Mouse (Mus musculus) cerebellum, adult 2 months (tissue): Measurements from ENCODE around the gene Mpc1. TPM values are rescaled to one million over a fixed set of nuclear protein-coding genes. Genes with fewer than 3 reads are reported as not detected.
"Not testable (repeated sequence)": the region's sequence is repeated elsewhere in the genome, so short reads cannot be mapped to it uniquely, and the experiment has no call there.

Experiments used
- DNase-seq, 2 experiments: peaks; one replicate each; pipeline ENCODE4 v3.0.0; 2021
- H3K27ac ChIP-seq: fragments of 200-500 bp; 2 replicates; pipeline ENCODE4 v1.5.1; 2012; ENCODE audit warnings: low read length, control low read depth, inconsistent platforms; ENCODE audit not compliant: insufficient read depth
- H3K27me3 ChIP-seq: fragments of 200-500 bp; 2 replicates; pipeline ENCODE4 v1.6.1; 2012; ENCODE audit warnings: inconsistent platforms, mild to moderate bottlenecking, low read length, moderate library complexity; ENCODE audit not compliant: control insufficient read depth, insufficient read depth
- H3K4me1 ChIP-seq: fragments of 200-500 bp; 2 replicates; pipeline ENCODE4 v1.6.1; 2011; ENCODE audit warnings: low read length; ENCODE audit not compliant: control insufficient read depth, insufficient read depth
- H3K4me3 ChIP-seq: fragments of 200-500 bp; replicated peaks from 2 replicates; pipeline ENCODE3; 2011; ENCODE audit warnings: mild to moderate bottlenecking, low read depth, low read length, control low read depth; ENCODE audit not compliant: insufficient read depth
- CTCF ChIP-seq: fragments of 200-500 bp; IDR thresholded peaks from 2 replicates; pipeline ENCODE4 v1.5.1; 2011; ENCODE audit warnings: low read depth, mild to moderate bottlenecking, control low read depth, low read length, moderate library complexity, borderline replicate concordance; ENCODE audit not compliant: insufficient read depth
- POLR2A ChIP-seq: fragments of 200-500 bp; IDR thresholded peaks from 2 replicates; pipeline ENCODE4 v1.6.1; 2011; ENCODE audit warnings: low read length, control low read depth, borderline replicate concordance; ENCODE audit not compliant: insufficient read depth
- WGBS: fragments of 180-500 bp; shearing (Covaris S2); methylation state at CpG from one replicate; pipeline ENCODE4 v1.1.7; 2018; 5-methylcytosine and 5-hydroxymethylcytosine counted together
- polyA plus RNA-seq: library from polyadenylated mRNA; depleted of rRNA; stranded (reverse); fragments of >200 nt; gene quantifications from 2 replicates; pipeline ENCODE4 v1.2.3, GENCODE M21; 2012

The Mpc1 gene
- polyA plus RNA-seq, 1 experiment: 528 TPM

DNA sequence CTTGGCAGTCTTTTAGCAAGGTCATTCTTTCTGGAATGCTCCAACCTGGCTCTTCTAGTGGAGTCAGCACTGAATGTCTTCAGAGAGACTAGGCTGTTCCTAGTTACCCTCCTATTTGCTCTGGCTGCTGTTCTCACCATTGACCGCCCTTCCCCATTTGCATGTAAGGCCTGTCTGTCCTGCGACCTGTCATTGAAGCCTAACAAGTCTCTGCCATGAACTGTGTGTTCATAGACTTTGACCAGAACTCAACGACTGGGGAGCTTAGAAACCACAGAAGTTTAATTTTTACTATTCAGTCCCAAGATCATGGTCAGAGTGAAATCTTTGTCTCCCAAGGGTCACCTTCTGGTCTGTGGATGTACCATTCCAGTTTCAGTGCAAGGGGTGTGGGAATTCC, 31.3 kb downstream of the Mpc1 start:
- TF ChIP-seq POLR2A (no peak), CTCF (no peak)
- Histone ChIP-seq H3K4me3 (no peak overlapping the region), H3K27ac (no peak overlapping the region), H3K4me1 (peaks cover 9% of the 10 kb centered on the region), H3K27me3 (no peaks in the 10 kb centered on the region)
- WGBS: 89% methylated on average over 3 of the region's 3 CpGs
- DNase-seq: no peak

DNA sequence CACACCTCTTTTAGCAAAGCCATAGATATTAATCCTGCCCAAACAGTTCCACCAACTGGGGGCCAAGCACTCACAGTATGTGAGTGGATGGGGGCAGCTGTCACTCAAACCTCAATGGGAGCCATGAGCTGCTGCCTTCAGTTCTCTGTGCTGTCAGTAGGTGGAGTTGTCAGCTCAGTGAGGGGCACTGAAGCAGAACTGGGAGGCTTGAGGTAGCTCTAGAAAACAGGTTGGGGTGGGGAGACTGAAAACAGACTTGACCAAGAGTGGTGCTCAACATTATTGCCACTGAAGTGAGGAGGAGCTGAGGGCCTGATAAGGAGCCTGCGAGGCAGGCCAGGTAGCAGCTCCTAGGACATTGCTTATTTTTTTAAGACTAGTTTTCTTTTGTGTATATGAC, 33.5 kb downstream of the Mpc1 start:
- Histone ChIP-seq H3K4me1 (peaks cover 9% of the 10 kb centered on the region), H3K4me3 (no peak overlapping the region), H3K27ac (no peak overlapping the region), H3K27me3 (no peaks in the 10 kb centered on the region)
- 89% methylated on average over 1 of the region's 1 CpGs for WGBS
- TF ChIP-seq CTCF (peak; percentile 46; the same call in 1 of the 2 replicates), POLR2A (no peak)
- DNase-seq: no peak

GRCm38 (mm10) chr17:8326877-8327276, 44.2 kb downstream of the Mpc1 start:
- H3K4me3 ChIP-seq, H3K27ac ChIP-seq, DNase-seq, H3K4me1 ChIP-seq, H3K27me3 ChIP-seq: not testable (repeated sequence)
- 67% methylated on average over 11 of the region's 11 CpGs for WGBS

DNA sequence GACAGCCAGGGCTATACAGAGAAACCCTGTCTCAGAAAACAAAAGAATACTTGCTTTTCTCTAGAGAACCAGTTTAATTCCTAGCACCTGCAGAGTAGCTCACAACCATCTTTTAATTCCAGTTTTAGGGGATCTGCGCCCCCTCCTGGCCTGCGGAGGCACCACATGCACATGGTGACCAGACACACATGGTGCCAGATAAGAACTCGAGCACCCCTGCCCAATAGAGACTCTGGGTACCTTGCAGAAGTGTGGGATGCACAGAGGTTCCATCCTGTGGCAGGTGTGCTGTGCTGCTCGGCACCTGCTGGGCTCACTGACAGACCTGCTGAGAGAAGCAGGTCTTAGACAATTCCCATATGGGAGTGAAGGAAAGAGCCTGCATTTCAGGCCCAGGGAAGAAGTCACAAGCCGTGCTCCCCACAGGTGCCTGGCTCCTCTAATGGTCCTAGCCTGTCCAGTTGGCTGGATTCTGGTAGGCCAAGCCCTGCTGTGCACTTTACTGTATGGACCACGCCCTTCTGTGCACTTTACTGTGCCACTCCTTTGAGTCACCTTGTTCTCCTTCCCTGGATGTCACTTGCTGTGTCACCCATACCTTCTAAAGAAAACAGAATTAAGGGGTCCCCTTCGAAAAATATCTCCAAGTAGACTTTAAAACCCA, 45.9 kb downstream of the Mpc1 start:
- H3K27me3 ChIP-seq: no peaks in the 10 kb centered on the region
- no peak overlapping the region for H3K27ac ChIP-seq
- H3K4me3 ChIP-seq: no peak overlapping the region
- WGBS: 63% methylated on average over 7 of the region's 7 CpGs
- TF ChIP-seq CTCF (peak; percentile 47; the same call in 1 of the 2 replicates), POLR2A (no peak)
- DNase-seq: no peak
- H3K4me1 ChIP-seq: no peaks in the 10 kb centered on the region

GRCm38 (mm10) chr17:8330602-8331001, 47.9 kb downstream of the Mpc1 start:
- no peak overlapping the region for H3K27ac ChIP-seq
- WGBS: 60% methylated on average over 5 of the region's 5 CpGs

GRCm38 (mm10) chr17:8337159-8337558, 54.5 kb downstream of the Mpc1 start, which contains the start of gene Prr18:
Gene Prr18 (plus strand): TSS chr17:8337459.
- not testable (repeated sequence) for H3K4me1 ChIP-seq, H3K27ac ChIP-seq, DNase-seq, H3K27me3 ChIP-seq, H3K4me3 ChIP-seq
- 73% methylated on average over 1 of the region's 5 CpGs for WGBS

More at GRCm38 (mm10) chr17:8330602-8331001, 47.9 kb downstream of the Mpc1 start:
- no peaks in the 10 kb centered on the region for H3K27me3 ChIP-seq
- no peaks in the 10 kb centered on the region for H3K4me1 ChIP-seq
- no peak overlapping the region for H3K4me3 ChIP-seq
- no peak for DNase-seq
- TF ChIP-seq POLR2A: no peak
- TF ChIP-seq CTCF: no peak

GRCm38 (mm10) chr17:8339666-8340374, 57.1 kb downstream of the Mpc1 start:
- WGBS: 9% methylated on average over 8 of the region's 8 CpGs
- no peaks in the 10 kb centered on the region for H3K27me3 ChIP-seq
- H3K27ac ChIP-seq: peak overlapping the region; percentile 15; the same call in 1 of the 2 replicates
- peak overlapping the region; percentile 67 for H3K4me3 ChIP-seq
- TF ChIP-seq CTCF (no peak), POLR2A (no peak)
- 0 out of 2 replicates have a peak, but pooled peaks cover 3% of the 10 kb centered on the region for H3K4me1 ChIP-seq
- DNase-seq: peak; percentile 22 to 39

DNA sequence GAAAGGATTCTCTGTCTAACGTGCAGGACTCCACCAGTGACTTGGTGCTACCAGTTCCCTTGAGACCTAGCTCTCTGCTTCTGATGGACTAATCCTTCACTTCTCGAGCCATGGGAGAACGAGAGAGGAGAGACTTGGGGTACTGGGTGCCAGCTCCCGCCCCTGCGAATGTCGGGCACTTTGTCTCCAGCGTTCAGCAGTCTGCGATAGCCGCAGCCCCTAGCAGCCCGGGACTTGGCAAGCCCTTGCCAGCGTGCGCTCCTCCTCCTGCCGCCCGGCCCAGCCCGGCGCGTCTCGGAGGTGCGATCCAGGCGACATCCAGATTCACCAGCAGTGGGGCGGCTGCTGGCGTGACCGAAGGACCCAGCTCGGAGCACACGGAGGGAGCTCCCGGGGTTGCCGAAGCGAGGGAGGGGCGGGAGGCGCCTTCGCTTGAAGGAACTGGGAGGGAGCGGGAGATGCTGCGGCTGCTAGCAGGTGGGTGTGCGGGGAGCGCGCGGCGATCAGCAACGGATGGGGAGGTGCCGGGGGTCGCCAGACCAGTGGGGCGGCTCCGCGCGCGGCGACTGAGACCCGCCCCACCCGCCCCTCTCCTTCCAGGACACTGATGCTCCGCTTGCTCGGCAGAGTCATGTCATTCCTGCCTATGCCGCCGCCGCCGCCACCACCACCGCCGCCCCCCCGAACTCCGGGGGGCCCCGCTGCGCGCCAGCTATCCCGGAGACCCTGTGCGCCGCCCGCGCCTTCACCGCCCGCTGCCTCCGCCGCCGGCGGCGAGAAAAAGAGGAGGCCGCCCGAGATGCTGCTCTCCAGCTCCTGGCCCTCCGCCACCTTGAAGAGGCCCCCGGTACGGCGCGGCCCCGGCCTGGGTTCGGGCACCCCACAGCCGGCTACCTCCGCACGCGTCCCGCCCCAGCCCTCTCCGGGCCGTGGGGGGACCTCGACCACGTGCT, 58.0 kb downstream of the Mpc1 start:
- DNase-seq: peak; percentile 50 to 65
- Histone ChIP-seq H3K4me3 (peak overlapping the region; percentile 67), H3K27ac (peak overlapping the region; percentile 3; the same call in 1 of the 2 replicates), H3K4me1 (0 out of 2 replicates have a peak, but pooled peaks cover 3% of the 10 kb centered on the region), H3K27me3 (no peaks in the 10 kb centered on the region)
- no peak for TF ChIP-seq CTCF
- no peak for TF ChIP-seq POLR2A
- WGBS: under 1% methylated on average over 77 of the region's 92 CpGs
